Mouse (Mus musculus) liver, embryonic 11.5 days (tissue): ENCODE measurements around the gene Chrna5. TPM values are rescaled to one million over a fixed set of nuclear protein-coding genes. Genes with fewer than 3 reads are reported as not detected.

Experiments used
- ATAC-seq: fragments of 200-750 bp; cut with Nextera tagmentation; replicated peaks from 2 replicates; pipeline ENCODE4 v1.8.0; 2017; ENCODE audit warnings: moderate number of reproducible peaks, mild to moderate bottlenecking, moderate TSS enrichment, moderate library complexity; ENCODE audit not compliant: low FRiP score
- DNase-seq: peaks from one replicate; pipeline ENCODE4 v3.0.0-alpha.2; 2017; ENCODE audit warnings: low spot score
- H3K27ac ChIP-seq: fragments of 300-500 bp; sonication (generic); 2 replicates; pipeline ENCODE4 v1.5.1; 2014; ENCODE audit warnings: mild to moderate bottlenecking, low read depth, low read length, control low read depth
- H3K27me3 ChIP-seq: fragments of 300-500 bp; sonication (generic); replicated peaks from 2 replicates; pipeline ENCODE4 v1.6.1; 2014; ENCODE audit warnings: low read length, mixed read lengths; ENCODE audit not compliant: control insufficient read depth, insufficient read depth
- H3K36me3 ChIP-seq: fragments of 300-500 bp; sonication (generic); 2 replicates; pipeline ENCODE4 v1.6.1; 2014; ENCODE audit warnings: mild to moderate bottlenecking, low read length, moderate library complexity, mixed read lengths; ENCODE audit not compliant: control insufficient read depth, insufficient read depth
- H3K4me1 ChIP-seq: fragments of 300-500 bp; sonication (generic); replicated peaks from 2 replicates; pipeline ENCODE4 v1.6.1; 2014; ENCODE audit warnings: low read length, mixed read lengths; ENCODE audit not compliant: control insufficient read depth, insufficient read depth
- H3K4me2 ChIP-seq: fragments of 300-500 bp; sonication (generic); 2 replicates; pipeline ENCODE4 v1.6.1; 2014; ENCODE audit warnings: mild to moderate bottlenecking, control low read depth, moderate library complexity
- H3K4me3 ChIP-seq: fragments of 300-500 bp; sonication (generic); 2 replicates; pipeline ENCODE4 v1.5.1; 2014; ENCODE audit warnings: low read depth, low read length, control low read depth
- H3K9ac ChIP-seq: fragments of 300-500 bp; sonication (generic); 2 replicates; pipeline ENCODE4 v1.6.1; 2014; ENCODE audit warnings: low read depth, low read length, control low read depth
- H3K9me3 ChIP-seq: fragments of 300-500 bp; sonication (generic); 2 replicates; pipeline ENCODE4 v1.6.1; 2016; ENCODE audit warnings: low read length, inconsistent platforms, mixed read lengths; ENCODE audit not compliant: control insufficient read depth
- WGBS: fragments of 180-500 bp; shearing (Covaris S2); extraction: QIAGEN DNeasy Blood & Tissue Kit; methylation state at CpG from one replicate; pipeline ENCODE4 v1.1.7; 2014; 5-methylcytosine and 5-hydroxymethylcytosine counted together
- polyA plus RNA-seq: library from polyadenylated mRNA; unstranded; fragments of >200 nt; fragmentation: Nextera tagmentation; extraction: Ambion mirVana; gene quantifications from 2 replicates; pipeline ENCODE4 v1.2.1, GENCODE M21; 2014

Gene Chrna5
- polyA plus RNA-seq, 1 experiment from 2014 or later: not detected

DNA sequence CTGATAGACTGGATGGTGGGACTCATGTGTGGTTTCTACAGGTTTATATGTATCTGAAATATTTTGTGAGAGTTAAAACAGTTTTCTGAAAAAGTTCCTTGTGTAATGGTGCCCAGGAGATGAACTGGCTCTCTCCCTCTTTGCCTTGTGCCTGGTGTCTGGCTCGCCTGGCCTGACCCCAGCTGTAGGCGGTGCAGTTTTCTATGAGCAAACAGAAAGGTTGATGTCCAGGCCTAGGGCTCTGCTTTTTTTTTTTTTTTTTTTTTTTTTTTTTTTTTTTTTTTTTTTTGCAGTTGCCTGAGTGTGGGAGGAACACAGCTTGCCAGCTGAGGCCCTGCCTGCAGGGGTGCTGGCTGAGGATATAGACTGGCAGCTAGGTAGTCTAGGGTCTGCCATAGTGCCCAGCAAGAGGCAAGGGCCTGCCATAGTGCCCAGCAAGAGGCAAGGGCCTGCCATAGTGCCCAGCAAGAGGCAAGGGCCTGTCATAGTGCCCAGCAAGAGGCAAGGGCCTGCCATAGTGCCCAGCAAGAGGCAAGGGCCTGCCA lies 74.8 kb downstream of the Chrna5 start:
- H3K4me2 ChIP-seq: no peak overlapping the region
- DNase-seq (no peak), ATAC-seq (no peak)
- no peak overlapping the region for H3K27ac ChIP-seq
- H3K4me1 ChIP-seq: no peaks in the 10 kb centered on the region
- H3K9me3 ChIP-seq: no peaks in the 10 kb centered on the region
- H3K36me3 ChIP-seq: no peaks in the 10 kb centered on the region
- H3K9ac ChIP-seq: no peak overlapping the region
- H3K27me3 ChIP-seq: no peaks in the 10 kb centered on the region
- 53% methylated on average over 2 of the region's 2 CpGs for WGBS
- no peak overlapping the region for H3K4me3 ChIP-seq

Other genes with a start within 250 kb of the Chrna5 start
- gene Wdr61, start 246.4 kb upstream of the Chrna5 start, polyA plus RNA-seq: 198 and 203 TPM in 2 replicates
- gene Crabp1, start 216.1 kb upstream of the Chrna5 start, polyA plus RNA-seq: 37.0 and 40.0 TPM in 2 replicates
- gene Ireb2, start 117.1 kb upstream of the Chrna5 start, polyA plus RNA-seq: 31.3 TPM in 2 replicates
- gene Hykk, start 63.6 kb upstream of the Chrna5 start, polyA plus RNA-seq: 1.9 and 2.3 TPM in 2 replicates
- 326 and 329 TPM in 2 replicates for gene Psma4, start 30.1 kb upstream of the Chrna5 start, polyA plus RNA-seq
- 0.91 and 1.3 TPM in 2 replicates for gene AY074887, start 29.9 kb upstream of the Chrna5 start, polyA plus RNA-seq
- 0.16 and 0.18 TPM in 2 replicates for gene Chrna3, start 45.7 kb downstream of the Chrna5 start, polyA plus RNA-seq
- 0.12 and 0.14 TPM in 2 replicates for gene Chrnb4, start 67.9 kb downstream of the Chrna5 start, polyA plus RNA-seq
- gene Ube2q2, start 168.0 kb downstream of the Chrna5 start, polyA plus RNA-seq: 34.8 and 36.9 TPM in 2 replicates
- gene Fbxo22, start 228.0 kb downstream of the Chrna5 start, polyA plus RNA-seq: 52.0 and 57.9 TPM in 2 replicates